Mouse (Mus musculus) heart, adult 2 months (tissue): ENCODE measurements around the gene Rxfp4.

ENCODE experiments used
- CTCF ChIP-seq: fragments of 200-600 bp; IDR thresholded peaks from 2 replicates; pipeline ENCODE4 v1.8.1; 2022; ENCODE audit warnings: antibody characterized with exemption, mild to moderate bottlenecking, moderate library complexity
- EP300 ChIP-seq: fragments of 200-500 bp; IDR thresholded peaks from 2 replicates; pipeline ENCODE4 v1.6.1; 2011; ENCODE audit warnings: low read depth, low read length, control low read depth; ENCODE audit not compliant: insufficient read depth
- POLR2A ChIP-seq: fragments of 200-500 bp; IDR thresholded peaks from 2 replicates; pipeline ENCODE4 v1.6.1; 2011; ENCODE audit warnings: mild to moderate bottlenecking, low read depth, low read length, control low read depth; ENCODE audit not compliant: insufficient read depth

DNA sequence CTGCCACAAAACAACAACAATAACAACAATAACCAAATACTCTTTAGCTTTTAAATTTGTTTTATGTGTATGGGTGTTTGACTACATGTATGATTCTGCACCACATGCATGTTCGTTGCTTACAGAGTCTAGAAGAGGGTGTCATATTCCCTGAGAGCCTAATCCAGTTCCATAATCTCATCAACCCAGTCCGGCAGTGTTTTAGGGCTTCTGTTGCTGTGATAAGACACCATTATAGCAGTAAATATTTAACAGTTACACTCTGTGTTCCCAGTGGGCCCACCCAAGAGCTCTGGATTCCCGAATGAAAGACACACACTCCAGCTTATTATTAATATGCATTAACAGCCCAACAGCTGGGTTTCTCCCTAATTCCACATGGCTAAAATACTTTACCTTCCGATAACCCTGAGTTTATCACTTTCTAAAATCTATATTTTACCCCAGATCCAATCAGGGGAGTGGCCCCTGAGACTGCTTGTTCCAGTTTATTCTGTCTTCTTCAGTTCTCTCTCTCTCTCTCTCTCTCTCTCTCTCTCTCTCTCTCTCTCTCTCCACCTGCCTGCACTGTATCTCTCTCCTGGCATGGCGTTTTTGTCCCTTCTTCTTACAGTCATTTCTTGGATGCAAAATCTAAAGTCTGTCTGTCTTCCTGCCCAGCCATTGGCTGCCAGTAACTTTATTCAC is 5.6 kb upstream of the Rxfp4 start:
- TF ChIP-seq CTCF (no peak), POLR2A (no peak), EP300 (no peak)
